Comparison of ENCODE assay signal across 8 mouse cellular contexts in the genomic region with DNA sequence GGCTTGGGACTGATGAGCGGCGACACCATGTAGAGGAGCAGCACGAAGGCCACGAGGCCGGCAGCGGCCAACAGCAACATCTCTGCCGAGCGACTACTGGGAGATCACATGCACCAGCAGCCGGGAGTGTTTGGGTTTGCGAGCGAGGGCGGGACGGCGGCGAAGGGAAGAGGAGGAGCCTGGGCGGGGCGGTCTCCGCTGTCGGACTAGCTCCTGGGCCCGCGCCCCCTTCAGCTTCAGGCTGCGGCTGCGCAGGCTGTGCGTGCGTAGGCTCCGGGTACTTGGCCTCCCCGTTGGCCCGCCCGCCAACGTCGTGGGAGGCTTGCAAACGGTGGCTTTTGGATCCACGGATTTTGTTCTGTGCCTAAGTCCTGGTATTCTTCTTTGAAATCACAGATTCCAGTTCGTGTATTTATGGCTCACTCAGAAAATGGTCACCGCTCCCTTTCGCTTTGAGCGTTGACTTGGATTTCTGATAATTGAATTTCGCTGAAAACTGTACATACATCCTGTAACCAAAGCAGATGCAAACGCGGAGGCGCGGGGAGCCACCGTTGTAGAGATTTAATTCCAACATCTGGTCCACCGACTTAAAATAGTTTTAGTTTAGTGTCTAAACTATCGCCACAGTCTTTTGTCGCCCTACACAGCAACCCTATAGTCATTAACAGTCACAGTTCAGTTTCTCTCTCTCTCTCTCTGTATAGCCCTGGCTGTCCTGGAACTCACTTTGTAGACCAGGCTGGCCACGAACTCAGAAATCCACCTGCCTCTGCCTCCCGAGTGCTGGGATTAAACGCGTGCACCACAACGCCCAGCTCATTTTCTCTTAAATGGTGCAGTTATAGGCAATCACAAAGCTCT. TPM values are rescaled to one million over a fixed set of nuclear protein-coding genes. Genes with fewer than 3 reads are reported as not detected.
DNase-seq lines count a peak whose midpoint lies in the region; ATAC-seq and TF ChIP-seq lines count a peak whose summit lies in the region.

A gene (minus strand): TSS at position 156 of the 864 bp plus-strand sequence.

- 3% methylated on average over 51 of the region's 51 CpGs for WGBS in embryonic facial prominence, embryonic 13.5 days
- WGBS in kidney, adult 2 months = 1% methylated on average over 51 of the region's 51 CpGs
- 4% methylated on average over 51 of the region's 51 CpGs for WGBS in limb, embryonic 12.5 days
- WGBS in midbrain, embryonic 15.5 days = 1% methylated on average over 51 of the region's 51 CpGs
- WGBS in spleen, adult 2 months = under 1% methylated on average over 51 of the region's 51 CpGs

- H3K4me1 ChIP-seq in embryonic facial prominence, embryonic 13.5 days = peaks cover 15% of the 10 kb centered on the region
- H3K4me1 ChIP-seq in kidney, adult 2 months (ENCODE audit: control insufficient read depth, insufficient read depth, low read length) = peaks cover 5% of the 10 kb centered on the region; the same call in 1 of the 2 replicates
- H3K4me1 ChIP-seq in limb, embryonic 12.5 days (replicated peaks) = peaks cover 13% of the 10 kb centered on the region
- peaks cover 16% of the 10 kb centered on the region for H3K4me1 ChIP-seq in midbrain, embryonic 15.5 days
- no peaks in the 10 kb centered on the region; the same call in 1 of the 2 replicates for H3K4me1 ChIP-seq in spleen, adult 2 months (ENCODE audit: control insufficient read depth, insufficient read depth, insufficient read length)

- peak; percentile 100 for ATAC-seq in embryonic facial prominence, embryonic 13.5 days (ENCODE audit: insufficient number of reproducible peaks, insufficient read depth, low FRiP score, low TSS enrichment, low read depth)
- ATAC-seq in limb, embryonic 12.5 days (ENCODE audit: insufficient number of reproducible peaks, insufficient read depth, low FRiP score, low TSS enrichment, low read depth) = peak; percentile 99
- ATAC-seq in midbrain, embryonic 15.5 days (replicated peaks) = peak; percentile 99

- peak within 1 kb of the TSS; percentile 82 for H3K4me2 ChIP-seq in embryonic facial prominence, embryonic 13.5 days
- peak within 1 kb of the TSS; percentile 96 for H3K4me2 ChIP-seq in limb, embryonic 12.5 days
- peak within 1 kb of the TSS; percentile 95 for H3K4me2 ChIP-seq in midbrain, embryonic 15.5 days

- peak; percentile 99 for DNase-seq in 3134 (ENCODE audit: extremely low read depth, insufficient read length, low spot score)
- DNase-seq in adrenal gland, postnatal 36 days = peak; percentile 98 to 99
- DNase-seq in heart, adult 18-20 months = peak; percentile 96 to 99
- DNase-seq in kidney, adult 2 months = peak; percentile 99
- peak; percentile 85 to 95 for DNase-seq in spleen, adult 2 months (ENCODE audit: low read depth in 1 of 2, low spot score in 2 of 2)

- H3K4me3 ChIP-seq in embryonic facial prominence, embryonic 13.5 days = peak within 1 kb of the TSS; percentile 81
- H3K4me3 ChIP-seq in kidney, adult 2 months (ENCODE audit: insufficient read depth, low read depth, low read length) = peak within 1 kb of the TSS; percentile 91
- peak within 1 kb of the TSS; percentile 76 for H3K4me3 ChIP-seq in limb, embryonic 12.5 days (replicated peaks)
- peak within 1 kb of the TSS; percentile 72 for H3K4me3 ChIP-seq in midbrain, embryonic 15.5 days
- peak within 1 kb of the TSS; percentile 93 for H3K4me3 ChIP-seq in spleen, adult 2 months (ENCODE audit: extremely low read depth, insufficient read depth, insufficient read length)

- H3K36me3 ChIP-seq in embryonic facial prominence, embryonic 13.5 days = peaks cover 17% of the 10 kb centered on the region
- no peaks in the 10 kb centered on the region for H3K36me3 ChIP-seq in kidney, adult 2 months (ENCODE audit: control insufficient read depth, insufficient read depth, low read length)
- H3K36me3 ChIP-seq in limb, embryonic 12.5 days = peaks cover 10% of the 10 kb centered on the region
- no peaks in the 10 kb centered on the region; the same call in 1 of the 2 replicates for H3K36me3 ChIP-seq in midbrain, embryonic 15.5 days (replicated peaks)
- peaks cover 4% of the 10 kb centered on the region; the same call in 1 of the 2 replicates for H3K36me3 ChIP-seq in spleen, adult 2 months (ENCODE audit: control insufficient read depth, insufficient read depth, low read length)

- peak within 1 kb of the TSS; percentile 90 for H3K27ac ChIP-seq in embryonic facial prominence, embryonic 13.5 days
- H3K27ac ChIP-seq in kidney, adult 2 months (ENCODE audit: insufficient read depth, low read depth, low read length) = peak within 1 kb of the TSS; percentile 88
- H3K27ac ChIP-seq in limb, embryonic 12.5 days = peak within 1 kb of the TSS; percentile 91
- peak within 1 kb of the TSS; percentile 90 for H3K27ac ChIP-seq in midbrain, embryonic 15.5 days
- H3K27ac ChIP-seq in spleen, adult 2 months (ENCODE audit: insufficient read depth, low read length) = peak within 1 kb of the TSS; percentile 89

- no peaks in the 10 kb centered on the region for H3K27me3 ChIP-seq in embryonic facial prominence, embryonic 13.5 days
- H3K27me3 ChIP-seq in kidney, adult 2 months (replicated peaks; ENCODE audit: control insufficient read depth, insufficient read depth, low read length) = no peaks in the 10 kb centered on the region
- no peaks in the 10 kb centered on the region for H3K27me3 ChIP-seq in limb, embryonic 12.5 days
- no peaks in the 10 kb centered on the region for H3K27me3 ChIP-seq in midbrain, embryonic 15.5 days (replicated peaks)
- no peaks in the 10 kb centered on the region for H3K27me3 ChIP-seq in spleen, adult 2 months (ENCODE audit: control insufficient read depth, insufficient read depth, low read length)

- TF ChIP-seq POLR2A in kidney, adult 2 months (IDR thresholded peaks at IDR 0.05; ENCODE audit: low read depth, low read length) = peak; percentile 94
- TF ChIP-seq POLR2A in spleen, adult 2 months (IDR thresholded peaks at IDR 0.05; ENCODE audit: low read depth, low read length) = peak; percentile 92

- peak within 1 kb of the TSS; percentile 85 for H3K9ac ChIP-seq in embryonic facial prominence, embryonic 13.5 days
- peak within 1 kb of the TSS; percentile 67 for H3K9ac ChIP-seq in limb, embryonic 12.5 days (replicated peaks)
- peak within 1 kb of the TSS; percentile 64 for H3K9ac ChIP-seq in midbrain, embryonic 15.5 days

- no peaks in the 10 kb centered on the region for H3K9me3 ChIP-seq in embryonic facial prominence, embryonic 13.5 days
- no peaks in the 10 kb centered on the region for H3K9me3 ChIP-seq in limb, embryonic 12.5 days
- H3K9me3 ChIP-seq in midbrain, embryonic 15.5 days = no peaks in the 10 kb centered on the region

- no peak for TF ChIP-seq CTCF in kidney, adult 2 months (conservative IDR thresholded peaks at IDR 0.05; ENCODE audit: insufficient read depth, insufficient read length, low read depth, low read length)
- TF ChIP-seq CTCF in spleen, adult 2 months (IDR thresholded peaks at IDR 0.05; ENCODE audit: extremely low read depth, insufficient read depth, insufficient read length, insufficient replicate concordance) = no peak

RNA-seq across cellular contexts. Expression of the gene that starts here (rescaled TPM):
- total RNA-seq in adrenal gland, postnatal 36 days (2021) = 10 to 100 TPM; 29.9 to 49.8 TPM
- 17.0 and 19.7 TPM in 2 replicates for polyA plus RNA-seq in embryonic facial prominence, embryonic 13.5 days (2015; fragmentation: Nextera tagmentation; extraction: Ambion mirVana)
- 1 to 10 TPM; 5.0 to 6.7 TPM for total RNA-seq in heart, adult 18-20 months (2021)
- polyA plus RNA-seq in kidney, adult 2 months (2012; rRNA removed) = 7.6 and 13.3 TPM in 2 replicates
- 12.9 and 13.0 TPM in 2 replicates for polyA plus RNA-seq in limb, embryonic 12.5 days (2016; fragmentation: Nextera tagmentation; extraction: Ambion mirVana)
- polyA plus RNA-seq in midbrain, embryonic 15.5 days (2015; fragmentation: Nextera tagmentation; extraction: Ambion mirVana) = 14.9 and 17.0 TPM in 2 replicates
- 5.2 and 7.3 TPM in 2 replicates for polyA plus RNA-seq in spleen, adult 2 months (2012; rRNA removed)

Comparison
In these comparisons a context has a peak if more than half of its experiments do, and no peak if none do; other contexts are left out.
1. Peak in every context shown above with its lines: DNase-seq, ATAC-seq, H3K4me3 ChIP-seq and H3K27ac ChIP-seq.
2. RNA of the gene that starts here (total RNA-seq): 29.9 to 49.8 TPM in adrenal gland, postnatal 36 days; 5.0 to 6.7 TPM in heart, adult 18-20 months; every median in the first group is over 4 times any median in the second.